Mouse (Mus musculus) midbrain, embryonic 14.5 days (tissue): ENCODE data around the gene Caln1. TPM values are rescaled to one million over a fixed set of nuclear protein-coding genes. Genes with fewer than 3 reads are reported as not detected.

ENCODE experiments used
- ATAC-seq: fragments of 200-750 bp; cut with Nextera tagmentation; 2 replicates; pipeline ENCODE4 v1.8.0; 2017; ENCODE audit warnings: moderate number of reproducible peaks, moderate library complexity; ENCODE audit not compliant: low FRiP score, low TSS enrichment
- DNase-seq: peaks from one replicate; pipeline ENCODE4 v3.0.0-alpha.2; 2015
- H3K27ac ChIP-seq: fragments of 300-500 bp; sonication (generic); replicated peaks from 2 replicates; pipeline ENCODE4 v1.5.1; 2014; ENCODE audit warnings: mild to moderate bottlenecking, low read depth, low read length, moderate library complexity
- H3K27me3 ChIP-seq: fragments of 300-500 bp; sonication (generic); 2 replicates; pipeline ENCODE4 v1.6.1; 2014; ENCODE audit warnings: low read length, control low read depth, mixed read lengths; ENCODE audit not compliant: control insufficient read depth, insufficient read depth
- H3K36me3 ChIP-seq: fragments of 300-500 bp; sonication (generic); 2 replicates; pipeline ENCODE4 v1.6.1; 2014; ENCODE audit warnings: low read length, control low read depth; ENCODE audit not compliant: control insufficient read depth, insufficient read depth
- H3K4me1 ChIP-seq: fragments of 300-500 bp; sonication (generic); 2 replicates; pipeline ENCODE4 v1.6.1; 2014; ENCODE audit warnings: mild to moderate bottlenecking, antibody characterized with exemption, low read length, control low read depth; ENCODE audit not compliant: control insufficient read depth, insufficient read depth
- H3K4me2 ChIP-seq: fragments of 300-500 bp; sonication (generic); 2 replicates; pipeline ENCODE4 v1.6.1; 2014; ENCODE audit warnings: mild to moderate bottlenecking, low read length, moderate library complexity
- H3K4me3 ChIP-seq: fragments of 300-500 bp; sonication (generic); replicated peaks from 2 replicates; pipeline ENCODE4 v1.5.1; 2014; ENCODE audit warnings: low read depth, low read length
- H3K9ac ChIP-seq: fragments of 300-500 bp; sonication (generic); replicated peaks from 2 replicates; pipeline ENCODE4 v1.6.1; 2014; ENCODE audit warnings: mild to moderate bottlenecking, low read length, moderate library complexity
- H3K9me3 ChIP-seq: fragments of 300-500 bp; sonication (generic); 2 replicates; pipeline ENCODE4 v1.6.1; 2016; ENCODE audit warnings: low read length, control low read depth, mixed read lengths; ENCODE audit not compliant: control insufficient read depth
- whole genome bisulfite sequencing: fragments of 180-500 bp; shearing (Covaris S2); extraction: QIAGEN DNeasy Blood & Tissue Kit; methylation state at CpG from one replicate; pipeline ENCODE4 v1.1.7; 2014; 5-methylcytosine and 5-hydroxymethylcytosine counted together
- polyA plus RNA-seq: library from polyadenylated mRNA; unstranded; fragments of >200 nt; fragmentation: Nextera tagmentation; extraction: Ambion mirVana; gene quantifications from 2 replicates; pipeline ENCODE4 v1.2.1, GENCODE M21; 2014

The Caln1 gene
- polyA plus RNA-seq, 1 experiment from 2014 or later: 8.4 TPM

GRCm38 (mm10) chr5:130658141-130658540 lies 288.9 kb downstream of the Caln1 start:
- Histone ChIP-seq H3K4me1 (no peaks in the 10 kb centered on the region), H3K27me3 (no peaks in the 10 kb centered on the region), H3K4me3 (no peak overlapping the region), H3K4me2 (no peak overlapping the region), H3K36me3 (no peaks in the 10 kb centered on the region), H3K9me3 (no peaks in the 10 kb centered on the region), H3K27ac (no peak overlapping the region), H3K9ac (no peak overlapping the region)
- no peak for DNase-seq
- 71% methylated on average over 3 of the region's 3 CpGs for WGBS
- no peak for ATAC-seq

DNA sequence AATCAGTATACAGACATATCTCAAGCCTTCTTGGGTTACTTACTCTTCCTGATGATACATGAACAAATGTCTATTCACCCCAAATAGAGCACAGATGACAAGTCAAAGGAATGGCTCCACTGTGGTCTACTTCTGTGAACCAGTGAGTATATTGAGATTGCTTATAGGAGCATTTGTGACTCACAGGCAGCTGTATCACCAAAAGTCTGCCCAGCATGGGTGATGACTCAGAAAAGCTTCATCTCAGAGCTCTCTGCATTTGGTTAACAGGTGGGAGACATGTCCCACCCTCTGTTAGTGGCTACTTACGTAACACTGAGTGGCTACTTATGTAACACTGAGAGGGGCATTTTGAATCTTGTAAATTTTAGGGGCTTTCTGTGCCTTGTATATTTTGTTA lies 296.8 kb downstream of the Caln1 start:
- H3K36me3 ChIP-seq: no peaks in the 10 kb centered on the region
- no peak overlapping the region for H3K27ac ChIP-seq
- ATAC-seq: no peak
- H3K4me2 ChIP-seq: no peak overlapping the region
- WGBS: 100% methylated on average over 1 of the region's 1 CpGs
- H3K9ac ChIP-seq: no peak overlapping the region
- no peaks in the 10 kb centered on the region for H3K9me3 ChIP-seq
- H3K4me3 ChIP-seq: no peak overlapping the region
- DNase-seq: no peak
- H3K27me3 ChIP-seq: no peaks in the 10 kb centered on the region
- no peaks in the 10 kb centered on the region for H3K4me1 ChIP-seq

DNA sequence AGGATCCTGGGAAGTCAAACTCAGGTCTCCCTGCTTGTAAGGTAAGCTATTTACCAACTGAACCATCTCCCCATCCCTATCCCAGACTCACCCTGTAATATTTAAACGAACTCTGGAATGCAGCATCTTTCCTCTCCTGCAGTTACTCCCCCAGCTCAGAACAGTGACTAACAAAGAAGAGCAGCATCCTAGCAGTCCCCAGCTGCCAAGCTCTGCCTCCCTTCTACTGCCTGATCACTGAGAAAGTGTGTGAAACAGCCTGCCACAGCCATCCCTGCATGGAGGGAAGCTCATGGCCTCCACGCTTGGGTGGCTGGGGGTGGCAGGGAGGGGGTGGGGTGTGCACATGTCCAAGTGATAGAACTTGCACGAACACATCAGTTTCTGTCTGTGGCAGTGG lies 303.3 kb downstream of the Caln1 start:
- no peak for ATAC-seq
- no peaks in the 10 kb centered on the region for H3K36me3 ChIP-seq
- WGBS: 49% methylated on average over 3 of the region's 3 CpGs

GRCm38 (mm10) chr5:130673092-130673491 lies 303.8 kb downstream of the Caln1 start:
- Histone ChIP-seq H3K4me1 (no peaks in the 10 kb centered on the region), H3K4me2 (no peak overlapping the region), H3K27ac (no peak overlapping the region), H3K27me3 (no peaks in the 10 kb centered on the region), H3K9ac (no peak overlapping the region), H3K36me3 (no peaks in the 10 kb centered on the region), H3K9me3 (no peaks in the 10 kb centered on the region), H3K4me3 (no peak overlapping the region)
- no peak for DNase-seq
- 75% methylated on average over 3 of the region's 3 CpGs for WGBS
- no peak for ATAC-seq

More for the DNA sequence above, 303.3 kb downstream of the Caln1 start:
- Histone ChIP-seq H3K4me1 (no peaks in the 10 kb centered on the region), H3K27ac (no peak overlapping the region), H3K9me3 (no peaks in the 10 kb centered on the region), H3K4me2 (no peak overlapping the region), H3K4me3 (no peak overlapping the region), H3K9ac (no peak overlapping the region), H3K27me3 (no peaks in the 10 kb centered on the region)
- no peak for DNase-seq

- 91% methylated on average over 2 of the region's 2 CpGs for WGBS
These were observed 308.6 kb downstream of the Caln1 start for GRCm38 (mm10) chr5:130677895-130678294.

DNA sequence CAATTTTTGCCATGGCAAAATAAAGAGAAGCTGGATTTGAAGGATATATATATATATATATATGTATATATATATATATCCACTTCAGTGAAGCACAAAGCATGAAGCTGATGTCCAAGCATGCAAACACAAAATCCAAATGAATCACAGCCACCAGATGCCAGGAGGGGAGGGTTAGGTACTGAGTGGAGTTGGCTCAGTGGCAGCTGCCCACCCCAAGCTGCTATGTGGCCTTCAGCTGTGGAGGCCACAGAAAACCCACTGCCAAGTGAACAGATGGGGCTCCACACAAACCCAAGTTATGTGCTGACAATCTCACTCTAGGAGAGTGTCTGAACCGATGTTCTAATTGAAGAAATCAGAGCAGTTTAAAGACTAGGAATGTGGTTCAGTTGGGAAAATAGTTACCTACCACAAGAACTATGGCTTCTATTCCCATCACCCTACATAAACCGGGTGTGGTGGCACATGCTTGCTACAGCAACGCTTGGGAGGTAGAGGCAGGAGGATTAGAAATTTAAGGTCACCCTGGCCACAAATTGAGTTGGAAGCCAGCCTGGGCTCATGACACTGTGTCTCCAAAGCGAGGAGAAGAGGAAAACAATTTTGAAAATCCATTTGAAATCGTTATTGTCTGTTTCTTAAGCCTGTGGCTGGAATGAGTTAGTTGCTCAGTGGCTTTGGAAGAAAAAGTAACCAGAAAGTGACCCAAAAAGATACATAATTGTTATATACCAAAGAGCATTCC lies 316.8 kb downstream of the Caln1 start:
- ATAC-seq (no peak), DNase-seq (no peak)
- Histone ChIP-seq H3K4me1 (0 out of 2 replicates have a peak, but pooled peaks cover 5% of the 10 kb centered on the region), H3K9me3 (no peaks in the 10 kb centered on the region), H3K27me3 (no peaks in the 10 kb centered on the region), H3K4me3 (no peak overlapping the region), H3K9ac (no peak overlapping the region), H3K4me2 (no peak overlapping the region), H3K27ac (no peak overlapping the region), H3K36me3 (no peaks in the 10 kb centered on the region)
- WGBS: 87% methylated on average over 5 of the region's 5 CpGs

More at GRCm38 (mm10) chr5:130677895-130678294, 308.6 kb downstream of the Caln1 start:
- Histone ChIP-seq H3K4me1 (no peaks in the 10 kb centered on the region), H3K27me3 (no peaks in the 10 kb centered on the region), H3K4me2 (no peak overlapping the region), H3K4me3 (no peak overlapping the region), H3K27ac (no peak overlapping the region), H3K9ac (no peak overlapping the region), H3K36me3 (no peaks in the 10 kb centered on the region), H3K9me3 (no peaks in the 10 kb centered on the region)
- ATAC-seq (no peak), DNase-seq (no peak)

GRCm38 (mm10) chr5:130688385-130689138 lies 319.3 kb downstream of the Caln1 start:
- H3K27me3 ChIP-seq: no peaks in the 10 kb centered on the region
- no peaks in the 10 kb centered on the region for H3K9me3 ChIP-seq
- H3K4me1 ChIP-seq: 0 out of 2 replicates have a peak, but pooled peaks cover 5% of the 10 kb centered on the region
- peak; percentile 5 for DNase-seq
- no peak overlapping the region for H3K4me3 ChIP-seq
- WGBS: 40% methylated on average over 16 of the region's 16 CpGs
- no peak overlapping the region for H3K4me2 ChIP-seq
- H3K9ac ChIP-seq: no peak overlapping the region
- no peaks in the 10 kb centered on the region for H3K36me3 ChIP-seq
- no peak for ATAC-seq
- H3K27ac ChIP-seq: no peak overlapping the region

DNA sequence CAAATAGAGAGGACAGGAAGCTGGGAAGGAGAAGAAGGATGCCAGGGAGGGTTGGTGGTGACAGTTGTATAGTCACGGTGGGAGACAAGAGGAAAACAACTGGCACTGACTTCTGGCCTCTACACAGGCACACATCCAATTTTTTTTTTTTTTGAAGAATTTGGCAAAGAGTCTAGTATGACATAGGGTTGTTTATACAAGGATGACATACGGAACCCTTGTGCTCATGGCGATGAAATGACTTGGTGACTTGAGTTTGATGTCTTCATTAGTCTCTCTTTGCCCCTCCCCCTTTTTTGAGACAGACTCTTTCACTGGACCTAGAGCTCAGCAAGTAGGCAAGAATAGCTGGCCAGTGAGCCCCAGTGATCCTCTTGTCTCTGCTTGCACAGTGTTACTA lies 322.1 kb downstream of the Caln1 start:
- Histone ChIP-seq H3K9me3 (no peaks in the 10 kb centered on the region), H3K4me1 (0 out of 2 replicates have a peak, but pooled peaks cover 5% of the 10 kb centered on the region), H3K36me3 (no peaks in the 10 kb centered on the region), H3K27me3 (no peaks in the 10 kb centered on the region), H3K4me3 (no peak overlapping the region), H3K4me2 (no peak overlapping the region), H3K9ac (no peak overlapping the region), H3K27ac (no peak overlapping the region)
- WGBS: 78% methylated on average over 3 of the region's 3 CpGs
- DNase-seq: no peak
- no peak for ATAC-seq
